Mouse (Mus musculus) kidney, adult 18-20 months (tissue): Measurements from ENCODE around the gene Rbpms2.
"Not testable (repeated sequence)": the region's sequence is repeated elsewhere in the genome, so short reads cannot be mapped to it uniquely, and the experiment has no call there.

Experiments used
- DNase-seq: peaks from one replicate; pipeline ENCODE4 v3.0.0; 2021

Rbpms2 gene

GRCm38 (mm10) chr9:65621666-65622065 lies 7.8 kb upstream of the Rbpms2 start:
- peak; percentile 61 for DNase-seq

GRCm38 (mm10) chr9:65622826-65623225 lies 6.6 kb upstream of the Rbpms2 start:
- DNase-seq: no peak

GRCm38 (mm10) chr9:65624266-65624665 lies 5.2 kb upstream of the Rbpms2 start:
- DNase-seq: no peak

- peak; percentile 83 for DNase-seq
Observed at GRCm38 (mm10) chr9:65629767-65630630, 551 bp downstream of the Rbpms2 start.

- DNase-seq: peak; percentile 77
Observed at GRCm38 (mm10) chr9:65630631-65631353, 1.3 kb downstream of the Rbpms2 start.

GRCm38 (mm10) chr9:65631354-65632021 lies 2.0 kb downstream of the Rbpms2 start:
- DNase-seq: peak; percentile 31

GRCm38 (mm10) chr9:65635766-65636165 lies 6.3 kb downstream of the Rbpms2 start:
- no peak for DNase-seq

GRCm38 (mm10) chr9:65636926-65637325 lies 7.5 kb downstream of the Rbpms2 start:
- no peak for DNase-seq

- no peak for DNase-seq
Observed at GRCm38 (mm10) chr9:65639065-65639464, 9.6 kb downstream of the Rbpms2 start.

- no peak for DNase-seq
Observed at GRCm38 (mm10) chr9:65640838-65641410, 11.5 kb downstream of the Rbpms2 start.

GRCm38 (mm10) chr9:65641446-65642052 lies 12.1 kb downstream of the Rbpms2 start:
- DNase-seq: no peak

- no peak for DNase-seq
Observed at GRCm38 (mm10) chr9:65642546-65642945, 13.1 kb downstream of the Rbpms2 start.

- DNase-seq: no peak
Observed at GRCm38 (mm10) chr9:65644960-65645359, 15.5 kb downstream of the Rbpms2 start.

- DNase-seq: no peak
Observed at GRCm38 (mm10) chr9:65645984-65646383, 16.5 kb downstream of the Rbpms2 start.

GRCm38 (mm10) chr9:65646782-65647181 lies 17.3 kb downstream of the Rbpms2 start:
- no peak for DNase-seq

- DNase-seq: no peak
Observed at GRCm38 (mm10) chr9:65648730-65649129, 19.3 kb downstream of the Rbpms2 start.

- no peak for DNase-seq
Observed at GRCm38 (mm10) chr9:65649997-65650396, 20.5 kb downstream of the Rbpms2 start.

- DNase-seq: not testable (repeated sequence)
Observed at GRCm38 (mm10) chr9:65651957-65652356, 22.5 kb downstream of the Rbpms2 start.

- no peak for DNase-seq
Observed at GRCm38 (mm10) chr9:65653741-65654140, 24.3 kb downstream of the Rbpms2 start.

GRCm38 (mm10) chr9:65654700-65655237 lies 25.3 kb downstream of the Rbpms2 start:
- DNase-seq: no peak

- DNase-seq: no peak
Observed at GRCm38 (mm10) chr9:65655540-65655939, 26.1 kb downstream of the Rbpms2 start.

GRCm38 (mm10) chr9:65657218-65657617 lies 27.8 kb downstream of the Rbpms2 start:
- no peak for DNase-seq
